Mouse (Mus musculus) inflammation-experienced regulatory T-cells, adult 6 months (primary cell): ENCODE results near the gene Zc3hc1. TPM values are rescaled to one million over a fixed set of nuclear protein-coding genes. Genes with fewer than 3 reads are reported as not detected.
A peak's percentile ranks its signal among the peaks of the same experiment; 100 is the strongest.

Experiments
- ATAC-seq: one replicate; pipeline ENCODE4 v1.8.0; 2017
- polyA plus RNA-seq, 3 experiments: library from polyadenylated mRNA; unstranded; fragments of 100-300 nt; shearing (Covaris generic); gene quantifications; one replicate each; pipeline ENCODE4 v1.2.1; 2017

Gene Zc3hc1
- polyA plus RNA-seq, 3 experiments from 2014 or later: 34.5 to 58.1 (median 44.4) TPM

DNA sequence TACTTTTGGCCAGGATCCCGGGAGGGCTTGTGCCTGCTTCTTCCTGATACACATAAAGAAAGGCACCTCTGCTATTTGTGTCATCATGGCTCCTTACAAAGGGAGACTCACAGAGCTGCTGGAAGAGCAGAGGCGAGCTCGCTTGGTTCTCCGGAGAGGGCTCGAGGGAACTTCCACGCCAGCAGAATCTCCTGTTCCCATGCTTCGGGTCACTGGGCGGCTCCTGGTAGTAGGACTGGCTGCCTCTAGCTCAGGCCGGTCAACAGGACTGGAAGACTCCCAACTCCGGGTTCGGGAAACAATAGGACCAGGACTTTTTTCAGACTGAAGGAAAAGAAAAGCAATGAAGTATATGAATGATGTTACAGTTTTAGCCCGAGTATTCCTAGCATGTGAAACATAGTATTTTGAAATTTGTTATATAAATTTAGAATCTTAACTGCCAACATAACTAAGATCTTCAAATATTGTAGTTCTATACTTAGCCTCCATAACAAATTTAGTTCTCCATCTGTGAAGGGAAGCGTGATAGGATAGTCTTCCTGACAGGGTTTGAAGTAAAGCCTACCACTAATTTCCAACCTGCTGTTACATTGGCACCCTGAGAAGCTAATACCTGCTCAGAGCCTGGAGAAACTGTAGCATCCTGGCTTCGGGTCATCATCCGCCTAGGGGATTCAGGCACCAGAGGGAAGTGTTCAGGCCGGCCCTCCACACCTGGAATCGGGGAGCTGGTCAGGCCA, 18.0 kb downstream of the Zc3hc1 start:
- no peak for ATAC-seq

DNA sequence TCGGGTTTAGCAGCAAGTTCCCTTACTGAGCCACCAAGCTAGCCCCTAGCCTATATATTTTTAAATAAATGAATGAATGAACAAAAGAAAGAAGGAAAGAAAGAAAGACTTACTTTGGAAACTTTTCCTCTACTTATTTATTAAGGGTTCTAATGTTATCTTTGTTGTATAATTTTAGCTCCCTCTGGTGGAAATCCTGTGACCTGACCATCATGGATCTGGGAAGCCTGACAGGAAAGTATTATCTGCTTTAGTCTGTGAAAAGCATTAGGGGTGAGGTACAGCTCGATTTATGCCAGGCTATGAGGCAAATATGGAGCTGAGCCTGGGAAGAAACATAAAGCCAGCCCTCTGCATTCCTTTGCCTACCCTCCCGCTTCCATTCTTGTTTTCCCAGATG, 21.5 kb downstream of the Zc3hc1 start:
- no peak for ATAC-seq

DNA sequence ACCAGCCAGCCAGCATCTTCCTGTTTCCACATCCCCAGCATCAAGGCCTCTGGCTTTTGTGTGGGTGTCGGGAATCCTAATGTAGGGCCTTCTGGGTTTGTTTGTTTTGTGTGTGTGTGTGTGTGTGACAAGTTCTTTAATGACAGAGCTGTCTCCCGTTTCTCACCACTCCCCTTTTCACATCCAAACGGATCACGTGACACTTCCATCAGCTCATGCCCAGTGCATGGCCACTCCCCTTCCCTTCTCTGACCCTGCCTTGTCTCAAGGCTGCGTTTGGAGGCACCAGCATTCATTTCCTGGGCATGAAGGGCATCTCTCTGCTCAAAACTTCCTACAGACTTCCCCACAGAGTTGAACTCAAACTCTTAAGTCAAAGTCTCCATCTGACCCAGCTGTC, 27.0 kb downstream of the Zc3hc1 start:
- ATAC-seq: no peak

DNA sequence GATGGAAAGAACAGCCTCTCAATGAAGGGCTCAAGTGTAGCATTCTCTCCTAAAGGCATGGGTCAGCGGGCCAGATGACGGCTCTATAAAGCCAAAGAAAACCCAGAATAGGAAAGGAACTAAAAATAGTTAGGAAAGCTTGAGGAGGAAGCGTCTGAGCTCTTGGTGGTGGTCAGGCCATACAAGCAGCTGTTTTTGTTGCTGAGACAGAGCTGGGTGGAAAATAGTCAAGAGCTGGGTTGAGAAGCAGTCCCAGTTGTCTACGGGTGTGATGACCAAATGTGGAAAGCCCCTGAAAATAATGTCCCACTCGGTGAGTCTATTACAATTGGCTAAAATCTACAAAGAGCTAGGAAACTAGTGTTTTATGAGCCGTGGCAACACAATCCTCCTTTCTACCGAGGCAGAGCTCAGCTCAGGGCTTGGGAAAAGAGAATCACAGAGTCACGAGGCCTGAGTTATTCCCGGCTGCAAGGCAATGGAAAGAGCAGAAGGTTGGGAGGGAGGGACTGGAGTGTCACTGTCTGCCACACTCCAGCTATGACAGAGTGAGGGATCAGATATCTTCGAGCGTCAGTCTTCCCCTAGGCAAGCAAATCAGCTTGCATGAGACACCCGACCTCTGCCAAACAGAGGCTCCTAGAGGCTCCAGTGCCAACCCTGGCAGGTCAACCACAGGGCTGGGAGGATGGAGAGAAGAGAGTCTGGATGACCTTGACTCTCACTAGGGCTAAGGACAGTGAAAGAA, 30.9 kb downstream of the Zc3hc1 start:
- no peak for ATAC-seq

DNA sequence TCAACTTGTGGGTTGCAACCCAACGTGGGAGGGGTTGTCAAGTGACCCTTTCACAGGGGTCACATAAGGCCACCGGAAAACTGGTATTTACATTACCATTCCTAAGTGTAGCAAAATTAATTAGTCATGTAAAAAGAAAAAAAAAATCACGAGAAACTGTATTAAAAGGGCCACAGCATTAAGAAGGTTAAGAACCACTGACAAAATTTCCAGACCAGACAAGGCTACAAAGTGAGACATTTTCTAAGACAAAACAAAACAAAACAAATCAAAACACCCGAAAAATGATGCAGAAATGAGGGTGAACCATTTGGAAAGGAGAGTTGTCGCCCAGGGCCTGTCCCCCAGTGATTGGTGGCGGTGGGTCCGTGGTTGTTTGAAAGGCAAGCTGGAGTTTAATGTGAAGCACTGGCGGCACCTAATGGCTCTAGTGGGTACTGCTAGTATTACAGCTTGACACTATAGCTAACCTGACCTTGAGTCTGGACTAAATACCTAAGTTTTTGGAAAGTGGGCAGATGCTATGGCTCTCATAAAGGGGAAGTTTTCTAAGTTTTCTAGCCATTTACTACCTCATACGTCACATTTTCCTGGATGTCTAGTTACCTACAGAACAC, 33.2 kb downstream of the Zc3hc1 start:
- peak; percentile 71 for ATAC-seq

DNA sequence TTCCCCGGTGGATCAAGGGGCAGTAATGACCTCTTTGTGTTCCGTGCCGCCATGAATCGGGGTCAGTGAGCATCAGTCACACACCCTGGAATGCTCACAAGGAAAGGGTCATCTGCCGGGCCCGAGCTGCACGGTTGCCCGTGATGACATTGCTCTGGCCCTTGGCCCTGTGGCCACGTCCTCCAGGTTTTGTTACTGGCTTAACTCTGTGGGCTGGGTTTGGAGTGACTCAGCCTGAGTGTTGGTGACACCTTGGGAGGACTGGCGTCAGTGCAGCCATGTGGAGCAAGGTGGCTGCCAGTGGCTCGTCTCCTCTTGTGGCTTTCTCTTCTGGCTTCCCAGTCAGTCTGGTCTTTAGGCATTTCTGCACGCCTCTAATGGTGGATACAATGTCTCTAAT, 34.1 kb downstream of the Zc3hc1 start:
- ATAC-seq: no peak

DNA sequence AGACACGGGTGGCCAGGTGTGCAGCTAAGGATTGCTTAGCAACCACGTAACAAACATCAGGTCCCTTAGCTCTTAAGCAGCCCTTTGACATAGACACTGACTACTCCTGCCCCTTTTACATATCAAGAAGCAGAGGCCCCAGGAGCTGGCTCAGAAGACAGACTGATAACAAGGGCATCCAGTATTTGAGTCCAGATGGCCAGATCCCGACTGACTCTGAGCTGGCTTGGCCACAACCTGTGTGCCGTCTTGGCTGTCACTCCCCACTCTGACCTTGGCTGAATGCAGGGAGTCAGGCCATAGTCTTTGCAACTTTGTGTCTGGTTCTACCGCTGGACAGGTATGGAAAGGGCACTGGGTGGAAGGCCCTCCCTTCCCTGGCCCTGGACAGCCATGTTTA, 34.7 kb downstream of the Zc3hc1 start:
- no peak for ATAC-seq

DNA sequence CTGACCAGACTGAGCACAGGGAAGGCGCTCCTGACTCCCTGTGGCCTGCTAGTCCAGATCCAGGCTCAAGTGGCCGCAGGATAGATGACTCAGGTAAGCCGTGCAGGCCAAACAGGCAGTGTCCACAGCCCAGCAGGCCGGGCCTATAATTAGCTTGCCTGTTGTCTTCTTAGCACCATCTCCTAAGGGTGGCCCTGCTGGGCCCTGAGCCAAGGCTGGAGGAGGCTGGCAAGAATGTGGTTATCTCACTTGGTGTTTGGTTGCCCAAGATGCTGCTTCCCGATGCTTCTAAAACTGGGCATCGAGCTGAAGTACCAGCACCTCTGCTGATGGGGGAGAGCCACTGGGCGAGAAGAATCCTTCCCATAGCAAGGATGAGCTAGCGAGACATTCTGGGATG, 35.1 kb downstream of the Zc3hc1 start:
- no peak for ATAC-seq

DNA sequence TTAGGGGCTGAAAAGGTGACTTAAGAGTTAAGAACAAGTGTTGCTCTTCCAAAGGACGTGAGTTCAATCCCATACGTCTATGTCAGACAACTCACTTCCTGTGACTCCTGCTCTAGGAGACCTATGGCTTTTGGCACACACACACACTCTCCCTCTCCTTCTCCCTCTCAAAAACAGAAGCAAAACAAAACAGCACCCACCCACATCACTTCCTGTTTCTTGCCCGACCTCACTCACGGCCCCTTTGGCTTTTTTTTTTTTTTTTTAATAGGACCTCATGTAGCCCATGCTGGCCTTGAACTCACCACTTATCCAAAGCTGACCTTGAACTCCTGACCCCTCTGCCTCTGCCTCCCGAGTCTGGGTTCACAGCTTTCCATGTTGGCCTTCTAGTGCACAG, 36.1 kb downstream of the Zc3hc1 start:
- peak; percentile 44 for ATAC-seq

DNA sequence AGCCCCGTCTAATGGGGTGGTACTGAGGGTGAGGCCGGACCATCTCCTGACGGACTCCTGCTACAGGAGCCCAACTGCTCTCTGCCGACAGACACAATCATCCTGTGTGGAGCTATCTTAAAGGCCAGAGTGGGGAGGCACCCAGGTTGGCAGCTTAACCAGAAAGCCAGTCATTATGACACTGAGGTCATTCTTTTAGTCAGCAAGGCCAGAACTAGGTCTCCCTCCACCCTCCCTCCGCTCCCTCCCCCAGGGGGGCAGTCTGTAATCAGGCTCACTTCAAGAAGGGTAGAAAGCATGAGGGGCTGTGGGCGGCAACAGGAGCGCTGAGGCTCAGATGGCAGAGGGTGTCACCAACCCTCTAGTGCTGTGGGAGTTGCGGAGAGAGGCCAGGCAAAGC, 37.2 kb downstream of the Zc3hc1 start:
- ATAC-seq: no peak

DNA sequence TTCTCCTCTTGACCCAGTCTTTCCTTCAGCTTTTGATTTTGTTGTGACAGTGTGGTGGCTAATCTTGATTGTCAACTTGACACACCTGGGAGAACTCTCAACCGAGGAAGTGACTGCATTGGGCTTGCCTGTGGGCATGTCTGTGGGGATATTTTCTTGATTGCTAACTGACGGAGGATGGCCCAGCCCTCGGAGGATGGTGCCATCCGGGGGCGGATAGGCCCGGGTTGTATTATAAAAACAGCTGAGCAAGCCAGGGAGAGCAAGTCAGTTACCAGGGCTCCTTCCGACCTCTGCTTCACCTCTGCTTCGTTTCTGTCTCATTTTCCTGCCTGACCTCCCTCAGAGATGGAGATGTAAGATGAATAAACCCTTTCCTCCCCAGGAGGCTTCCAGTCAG, 38.1 kb downstream of the Zc3hc1 start:
- peak; percentile 71 for ATAC-seq

DNA sequence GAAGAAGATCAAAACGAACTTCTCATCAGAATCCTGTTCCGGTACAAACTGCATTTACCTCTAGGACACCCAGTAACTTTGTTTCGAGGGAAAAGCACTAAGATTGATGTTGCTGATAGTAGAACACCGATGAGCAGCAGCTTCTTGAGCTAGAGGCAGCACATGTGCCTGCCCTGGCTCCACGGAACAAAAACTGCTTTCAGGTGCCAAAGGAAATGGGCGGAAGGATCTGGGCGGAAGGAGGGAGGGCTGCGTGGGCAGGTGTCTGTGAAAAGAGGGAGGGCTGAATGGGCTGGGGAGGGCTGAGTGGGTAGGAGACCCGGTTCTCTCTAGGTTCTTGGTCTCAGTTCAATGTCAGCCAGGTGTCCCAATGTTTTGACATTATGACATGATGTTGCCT, 39.5 kb downstream of the Zc3hc1 start:
- ATAC-seq: peak; percentile 51

DNA sequence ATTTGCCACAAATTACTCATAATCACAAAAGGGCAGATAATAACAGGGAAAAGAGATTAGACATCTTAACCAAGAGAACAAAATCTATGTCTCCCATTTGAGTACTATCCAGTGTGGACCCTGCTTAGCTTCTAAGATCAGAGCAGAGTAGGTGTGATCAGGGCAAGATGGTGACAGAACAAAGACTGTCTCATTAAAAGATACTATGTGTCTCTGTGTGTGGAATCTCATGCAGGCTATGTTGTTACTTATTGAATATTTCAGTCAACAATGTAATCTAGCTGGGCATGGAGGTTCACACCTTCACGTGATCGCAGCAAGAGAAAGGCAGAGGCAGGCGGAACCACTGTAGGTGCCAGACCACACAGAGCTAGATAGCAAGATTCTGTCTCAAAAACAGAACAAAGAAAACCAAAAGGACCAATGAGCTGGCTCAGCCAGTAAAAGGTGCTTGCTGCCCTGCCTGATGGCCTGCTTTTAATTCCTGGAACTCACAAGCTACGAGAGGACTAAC, 43.5 kb downstream of the Zc3hc1 start:
- no peak for ATAC-seq

DNA sequence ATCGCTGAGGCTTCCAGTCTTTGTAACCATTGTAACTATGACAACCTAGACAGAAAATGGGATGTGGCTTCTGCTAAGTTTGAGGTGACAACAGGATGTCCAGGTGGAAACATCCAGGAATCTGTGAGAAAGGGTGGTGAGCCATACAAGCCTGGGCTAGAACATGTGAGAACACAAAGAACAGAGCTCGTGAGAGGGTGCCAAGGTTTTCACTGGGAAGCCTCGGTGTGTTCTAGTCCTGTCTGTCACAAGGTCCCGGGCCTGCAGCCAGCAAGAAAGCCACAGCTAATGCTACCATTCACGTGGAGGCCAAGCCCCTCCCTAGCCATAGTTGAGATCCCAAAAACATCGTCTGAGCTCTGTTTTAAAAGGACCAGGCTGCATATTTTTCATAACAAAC, 44.1 kb downstream of the Zc3hc1 start:
- no peak for ATAC-seq

DNA sequence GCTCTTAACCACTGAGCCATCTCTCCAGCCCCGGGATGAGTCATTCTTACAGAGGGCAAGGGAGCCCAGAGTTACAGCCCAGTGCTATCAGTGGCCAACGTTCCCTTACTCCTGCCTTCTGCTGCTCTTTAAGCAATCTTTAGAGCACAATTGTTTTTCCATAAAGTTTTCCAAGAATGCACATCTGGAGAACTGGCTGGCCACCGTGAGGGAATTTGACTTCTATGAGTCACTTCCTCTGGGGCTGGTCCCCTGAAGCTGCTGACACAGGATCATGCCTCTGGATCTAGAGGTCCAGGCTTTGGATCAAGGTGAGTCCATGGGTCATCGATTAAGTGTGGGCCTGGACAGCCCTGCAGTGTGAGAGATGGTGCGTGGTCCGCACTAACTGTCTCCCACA, 46.8 kb downstream of the Zc3hc1 start:
- no peak for ATAC-seq

DNA sequence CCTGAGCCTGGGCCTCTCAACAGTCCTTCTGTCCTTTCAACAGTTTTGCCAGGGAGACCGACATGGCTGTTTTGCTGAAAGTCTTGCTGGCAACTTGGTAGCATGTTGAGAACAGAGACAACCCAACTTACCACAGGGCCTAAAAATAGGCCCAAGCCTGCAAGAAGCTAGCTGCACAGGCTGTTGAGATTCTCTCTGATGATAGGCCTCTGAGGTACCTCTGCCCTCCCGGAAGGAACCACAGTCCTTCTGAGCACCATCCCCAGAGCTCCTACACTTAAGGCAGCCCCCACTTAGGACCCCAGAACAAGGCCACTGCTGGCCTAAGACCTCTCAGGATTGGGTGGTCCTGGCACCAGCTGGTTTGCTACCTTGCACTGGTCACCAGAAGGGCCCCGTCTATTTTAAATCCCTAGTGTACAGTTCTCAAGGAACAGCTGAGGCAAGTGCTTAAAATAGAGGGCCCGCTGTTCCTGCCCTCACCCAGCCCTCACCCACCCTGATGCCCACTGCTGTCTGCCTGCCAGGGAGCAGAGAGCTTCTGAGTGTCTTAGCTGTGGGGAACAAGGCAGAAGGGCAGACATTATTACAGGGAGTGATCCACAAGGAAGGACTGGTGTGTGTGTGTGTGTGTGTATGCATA, 50.5 kb downstream of the Zc3hc1 start:
- ATAC-seq: peak; percentile 50

DNA sequence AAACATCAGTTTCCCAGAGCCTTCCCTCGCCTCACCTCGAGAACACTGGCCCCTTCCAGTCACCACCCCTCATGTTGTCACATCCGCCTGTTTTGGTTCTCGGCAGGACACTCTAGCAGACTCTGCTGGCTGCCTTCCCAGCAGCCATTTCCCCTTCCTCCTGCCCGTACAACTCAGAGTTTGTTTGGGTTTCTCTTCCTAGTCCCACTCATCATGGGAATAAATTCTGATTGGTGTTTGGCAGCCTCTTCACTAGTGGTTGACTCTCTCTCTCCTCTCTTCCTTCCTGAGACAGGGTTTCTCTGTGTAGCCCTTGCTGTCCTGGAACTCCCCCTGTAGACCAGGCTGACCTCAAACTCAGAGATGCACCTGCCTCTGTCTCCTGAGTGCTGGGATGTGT, 53.9 kb downstream of the Zc3hc1 start:
- peak; percentile 83 for ATAC-seq

DNA sequence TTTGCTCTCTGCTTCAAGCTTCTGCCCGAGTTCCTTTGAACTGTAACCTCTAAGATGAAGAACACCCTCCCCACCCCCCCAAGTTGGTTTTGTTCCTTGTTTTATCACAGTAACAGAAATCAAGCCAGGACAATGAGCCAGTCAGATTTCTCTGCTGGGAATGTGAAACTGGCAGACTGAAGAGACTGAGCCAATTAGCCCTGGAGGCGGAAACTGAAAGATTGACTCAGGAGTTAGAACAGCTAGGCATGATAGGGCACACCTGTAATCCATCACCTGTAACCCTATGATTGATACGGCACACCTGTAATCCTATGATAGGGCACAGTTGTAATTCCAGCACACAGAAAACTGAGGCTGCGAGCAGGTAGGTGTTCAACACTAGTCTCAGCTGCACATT, 58.6 kb downstream of the Zc3hc1 start:
- no peak for ATAC-seq

DNA sequence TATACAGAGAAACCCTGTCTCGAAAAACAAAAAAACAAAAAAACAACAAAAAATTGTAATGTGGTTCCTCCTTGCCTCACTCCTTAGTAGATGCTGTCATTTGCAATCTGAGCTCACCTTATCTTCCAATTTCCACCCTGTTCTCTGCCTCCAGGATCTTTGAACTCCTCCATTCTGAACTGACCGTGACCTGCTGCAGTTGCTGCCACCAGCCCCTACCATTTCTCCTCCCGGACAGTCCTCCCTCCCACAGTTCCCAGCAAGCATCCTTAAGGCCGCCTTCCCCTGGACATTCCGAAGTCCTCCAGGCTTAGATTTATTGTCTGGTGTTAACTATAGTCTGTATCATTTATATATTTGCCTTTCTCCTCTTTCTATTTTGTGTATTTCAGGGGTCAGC, 60.1 kb downstream of the Zc3hc1 start:
- no peak for ATAC-seq

DNA sequence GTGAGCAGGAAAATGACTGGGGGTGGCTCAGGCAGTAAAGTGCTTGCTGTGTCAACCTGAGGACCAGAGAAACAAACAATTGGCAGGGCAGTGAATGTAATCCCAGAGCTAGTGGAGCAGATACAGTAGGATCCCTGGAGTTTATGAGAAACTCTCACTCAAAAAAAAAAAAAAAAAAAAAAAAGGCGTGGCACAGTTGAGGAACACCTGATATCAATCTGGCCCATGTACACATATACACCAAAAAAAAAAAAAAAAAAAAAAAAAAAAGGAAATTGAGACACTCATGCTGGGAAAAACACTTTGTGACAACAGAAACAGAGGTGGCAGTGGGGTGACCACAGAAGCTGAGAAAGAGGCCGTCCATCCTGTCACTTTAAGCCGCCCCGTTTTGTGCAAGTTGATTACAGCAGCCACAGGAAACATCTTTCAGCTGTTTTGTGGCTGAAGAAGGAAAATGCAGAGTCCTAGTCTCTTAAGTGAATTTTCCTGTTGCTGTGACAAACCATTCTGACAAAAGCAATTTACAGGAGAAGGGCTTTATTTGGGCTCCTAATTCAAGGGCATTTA, 64.8 kb downstream of the Zc3hc1 start:
- peak; percentile 89 for ATAC-seq

DNA sequence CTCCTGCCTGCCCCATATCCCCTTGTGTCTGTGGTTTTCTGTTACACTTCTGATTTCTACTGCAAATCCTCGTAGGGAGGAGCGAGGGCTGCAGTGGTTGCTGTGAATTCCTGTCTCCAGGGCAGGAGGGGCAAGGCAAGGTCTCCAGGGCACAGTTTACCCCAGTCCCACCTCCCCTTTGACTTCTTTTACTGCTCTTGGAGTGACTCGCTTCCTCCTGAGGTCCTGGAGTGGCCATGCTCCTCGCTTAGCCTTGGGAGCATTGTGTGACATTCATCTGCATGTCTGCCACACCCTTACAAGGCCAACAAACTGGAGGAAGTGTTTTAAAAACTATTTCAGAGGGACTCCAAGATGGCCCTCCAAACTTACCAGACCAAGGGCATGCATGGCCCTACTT, 69.8 kb downstream of the Zc3hc1 start:
- ATAC-seq: no peak

DNA sequence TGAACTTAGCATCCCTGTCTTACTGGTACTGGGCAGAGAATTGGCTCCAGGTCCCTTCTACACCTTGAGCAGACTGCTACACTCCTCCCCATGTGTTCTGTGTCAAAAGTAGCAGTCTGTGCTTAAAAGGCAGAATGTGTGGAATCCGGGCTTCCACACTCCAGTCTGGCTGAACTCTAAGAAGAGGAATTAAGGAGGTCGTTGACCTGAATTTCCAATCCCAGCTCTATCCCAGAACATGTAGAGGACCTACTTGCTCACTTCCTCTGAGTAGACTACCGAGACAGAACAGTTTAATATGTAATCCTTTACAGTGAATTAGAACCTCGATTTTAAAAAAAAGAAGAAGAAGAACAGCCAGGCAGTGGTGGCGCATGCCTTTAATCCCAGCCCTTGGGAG, 71.6 kb downstream of the Zc3hc1 start:
- ATAC-seq: no peak
